Mouse (Mus musculus): ENCODE measurements at regions not wholly inside any gene's neighbourhood (a gene's known extent, or its start where the extent isn't known, plus 50 kb on each side); places are given as distances from the start of the nearest gene placed in this dataset.

DNA sequence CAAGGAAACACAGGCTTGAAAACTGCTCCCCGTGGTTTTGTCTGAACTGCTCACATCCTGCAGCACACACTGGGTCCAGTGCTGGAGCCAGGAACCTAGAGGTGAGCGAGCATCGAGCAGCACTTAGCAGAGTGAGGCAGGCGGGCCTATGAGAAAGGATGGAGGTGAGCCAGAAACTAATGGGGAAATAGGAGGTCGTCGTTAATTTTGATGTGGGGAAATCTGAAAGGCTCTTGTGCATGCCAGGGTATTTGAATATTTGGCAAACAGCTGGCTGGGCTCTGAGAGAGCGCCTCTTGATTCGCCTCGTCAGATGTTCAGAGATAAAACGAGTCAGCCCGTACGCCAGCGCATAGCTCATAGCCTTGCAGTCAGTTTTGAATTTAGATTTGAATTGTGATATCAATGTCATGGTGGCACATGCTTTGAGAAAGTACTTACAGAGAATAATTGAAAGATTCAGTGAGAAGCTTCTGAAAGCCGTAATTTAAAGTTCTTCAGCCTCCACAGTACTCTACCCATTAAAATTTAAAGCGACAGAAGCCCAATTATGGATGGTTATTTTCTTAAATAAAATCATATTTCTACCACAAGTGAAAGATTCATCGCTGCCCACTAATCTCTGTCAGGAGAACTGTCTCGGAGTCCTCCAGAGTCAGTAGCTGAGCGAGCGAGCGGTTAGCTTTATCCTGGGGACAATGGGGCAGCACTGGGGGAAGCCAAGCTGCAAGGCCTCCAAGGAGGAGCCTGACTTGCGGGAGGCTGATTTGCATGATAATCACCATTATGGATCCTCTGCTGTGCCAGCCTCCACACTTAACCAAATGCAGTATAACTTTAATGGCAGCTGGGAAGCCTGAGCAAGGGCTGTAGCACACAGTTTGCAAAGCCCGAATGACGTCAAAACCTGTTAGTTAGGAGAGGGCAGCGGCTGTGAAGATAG, 227.9 kb upstream of the Nr2f1 start:
- Histone ChIP-seq H3K27ac (replicated peaks; ENCODE audit: low read depth, low read length) (no peak overlapping the region), H3K27me3 (ENCODE audit: control insufficient read depth, insufficient read depth, low read length) (no peaks in the 10 kb centered on the region), H3K9me3 (replicated peaks; ENCODE audit: control insufficient read depth, low read length) (no peaks in the 10 kb centered on the region), H3K4me3 (ENCODE audit: low read depth, low read length) (no peak overlapping the region), H3K9ac (replicated peaks; ENCODE audit: low read length) (peak overlapping the region; percentile 28), H3K4me2 (ENCODE audit: low read depth, low read length) (peak overlapping the region; percentile 36), H3K36me3 (replicated peaks; ENCODE audit: control insufficient read depth, insufficient read depth, low read depth, low read length) (no peaks in the 10 kb centered on the region), H3K4me1 (ENCODE audit: control insufficient read depth, insufficient read depth, low read length) (no peaks in the 10 kb centered on the region)
- 12% methylated on average over 24 of the region's 24 CpGs for WGBS
- DNase-seq (ENCODE audit: low spot score) (peak; percentile 50), ATAC-seq (replicated peaks; ENCODE audit: insufficient number of reproducible peaks, low FRiP score, low TSS enrichment, low read depth) (peak; percentile 90)

DNA sequence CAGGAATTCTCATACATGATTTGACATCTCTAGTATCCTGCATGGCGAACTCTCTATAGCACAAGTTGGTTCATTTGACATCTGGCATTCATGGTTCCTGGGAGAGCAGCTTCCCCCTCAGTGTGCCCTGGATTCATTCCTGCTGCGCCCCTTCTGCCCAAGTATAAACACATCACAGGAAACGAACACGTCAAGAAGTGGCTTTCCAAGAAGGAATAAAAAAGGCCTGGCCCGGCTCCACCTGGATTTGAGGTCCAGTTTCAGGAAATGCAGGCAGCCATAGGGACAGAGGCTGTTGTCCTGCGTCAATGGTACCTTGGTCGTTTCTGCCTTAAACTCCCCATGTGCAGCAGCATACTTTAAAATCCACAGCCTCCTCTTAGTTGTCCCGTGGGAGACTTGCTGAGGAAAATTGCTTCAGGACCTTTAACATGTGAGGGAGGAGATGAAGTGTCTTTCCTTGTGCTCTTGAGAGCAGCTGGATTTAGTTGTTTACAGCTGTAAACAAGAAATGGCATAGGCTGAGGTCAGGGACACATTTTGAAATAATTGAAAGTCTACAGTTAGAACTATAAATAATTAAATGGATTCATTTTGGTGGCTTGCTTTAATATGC, 226.9 kb upstream of the Nr2f1 start:
- Histone ChIP-seq H3K4me1 (ENCODE audit: control insufficient read depth, insufficient read depth, low read length) (no peaks in the 10 kb centered on the region), H3K36me3 (replicated peaks; ENCODE audit: control insufficient read depth, insufficient read depth, low read depth, low read length) (no peaks in the 10 kb centered on the region), H3K4me2 (ENCODE audit: low read depth, low read length) (no peak overlapping the region), H3K27ac (replicated peaks; ENCODE audit: low read depth, low read length) (no peak overlapping the region), H3K4me3 (ENCODE audit: low read depth, low read length) (no peak overlapping the region), H3K9ac (replicated peaks; ENCODE audit: low read length) (no peak overlapping the region), H3K9me3 (replicated peaks; ENCODE audit: control insufficient read depth, low read length) (no peaks in the 10 kb centered on the region), H3K27me3 (ENCODE audit: control insufficient read depth, insufficient read depth, low read length) (no peaks in the 10 kb centered on the region)
- DNase-seq (ENCODE audit: low spot score): peak; percentile 19
- no peak for ATAC-seq (replicated peaks; ENCODE audit: insufficient number of reproducible peaks, low FRiP score, low TSS enrichment, low read depth)
- WGBS: 21% methylated on average over 8 of the region's 8 CpGs

- Histone ChIP-seq H3K4me3 (ENCODE audit: low read depth, low read length) (no peak overlapping the region), H3K4me2 (ENCODE audit: low read depth, low read length) (no peak overlapping the region), H3K36me3 (replicated peaks; ENCODE audit: control insufficient read depth, insufficient read depth, low read depth, low read length) (no peaks in the 10 kb centered on the region), H3K27me3 (ENCODE audit: control insufficient read depth, insufficient read depth, low read length) (no peaks in the 10 kb centered on the region), H3K9ac (replicated peaks; ENCODE audit: low read length) (no peak overlapping the region), H3K9me3 (replicated peaks; ENCODE audit: control insufficient read depth, low read length) (no peaks in the 10 kb centered on the region), H3K4me1 (ENCODE audit: control insufficient read depth, insufficient read depth, low read length) (no peaks in the 10 kb centered on the region), H3K27ac (replicated peaks; ENCODE audit: low read depth, low read length) (no peak overlapping the region)
- no peak for ATAC-seq (replicated peaks; ENCODE audit: insufficient number of reproducible peaks, low FRiP score, low TSS enrichment, low read depth)
- WGBS: 78% methylated on average over 3 of the region's 3 CpGs
- no peak for DNase-seq (ENCODE audit: low spot score)
Observed at GRCm38 (mm10) chr13:78405071-78405470, 205.5 kb upstream of the Nr2f1 start.

GRCm38 (mm10) chr13:78383761-78384160, 184.2 kb upstream of the Nr2f1 start:
- DNase-seq (ENCODE audit: low spot score) (no peak), ATAC-seq (replicated peaks; ENCODE audit: insufficient number of reproducible peaks, low FRiP score, low TSS enrichment, low read depth) (no peak)
- H3K27ac ChIP-seq (replicated peaks; ENCODE audit: low read depth, low read length): no peak overlapping the region
- no peak overlapping the region for H3K9ac ChIP-seq (replicated peaks; ENCODE audit: low read length)
- no peak overlapping the region for H3K4me2 ChIP-seq (ENCODE audit: low read depth, low read length)
- H3K4me1 ChIP-seq (ENCODE audit: control insufficient read depth, insufficient read depth, low read length): no peaks in the 10 kb centered on the region
- H3K36me3 ChIP-seq (replicated peaks; ENCODE audit: control insufficient read depth, insufficient read depth, low read depth, low read length): no peaks in the 10 kb centered on the region
- no peak overlapping the region for H3K4me3 ChIP-seq (ENCODE audit: low read depth, low read length)
- H3K9me3 ChIP-seq (replicated peaks; ENCODE audit: control insufficient read depth, low read length): no peaks in the 10 kb centered on the region
- H3K27me3 ChIP-seq (ENCODE audit: control insufficient read depth, insufficient read depth, low read length): no peaks in the 10 kb centered on the region
- WGBS: 78% methylated on average over 2 of the region's 2 CpGs

GRCm38 (mm10) chr13:78361236-78361635, 161.7 kb upstream of the Nr2f1 start:
- H3K27ac ChIP-seq (replicated peaks; ENCODE audit: low read depth, low read length): no peak overlapping the region
- 64% methylated on average over 1 of the region's 1 CpGs for WGBS
- no peaks in the 10 kb centered on the region for H3K9me3 ChIP-seq (replicated peaks; ENCODE audit: control insufficient read depth, low read length)
- DNase-seq (ENCODE audit: low spot score) (no peak), ATAC-seq (replicated peaks; ENCODE audit: insufficient number of reproducible peaks, low FRiP score, low TSS enrichment, low read depth) (no peak)
- H3K36me3 ChIP-seq (replicated peaks; ENCODE audit: control insufficient read depth, insufficient read depth, low read depth, low read length): no peaks in the 10 kb centered on the region
- no peak overlapping the region for H3K9ac ChIP-seq (replicated peaks; ENCODE audit: low read length)
- no peak overlapping the region for H3K4me3 ChIP-seq (ENCODE audit: low read depth, low read length)
- no peaks in the 10 kb centered on the region for H3K4me1 ChIP-seq (ENCODE audit: control insufficient read depth, insufficient read depth, low read length)
- H3K27me3 ChIP-seq (ENCODE audit: control insufficient read depth, insufficient read depth, low read length): no peaks in the 10 kb centered on the region
- H3K4me2 ChIP-seq (ENCODE audit: low read depth, low read length): no peak overlapping the region

- H3K9ac ChIP-seq (replicated peaks; ENCODE audit: low read length): no peak overlapping the region
- no peak overlapping the region for H3K4me3 ChIP-seq (ENCODE audit: low read depth, low read length)
- no peaks in the 10 kb centered on the region for H3K36me3 ChIP-seq (replicated peaks; ENCODE audit: control insufficient read depth, insufficient read depth, low read depth, low read length)
- no peaks in the 10 kb centered on the region for H3K27me3 ChIP-seq (ENCODE audit: control insufficient read depth, insufficient read depth, low read length)
- ATAC-seq (replicated peaks; ENCODE audit: insufficient number of reproducible peaks, low FRiP score, low TSS enrichment, low read depth) (no peak), DNase-seq (ENCODE audit: low spot score) (no peak)
- no peaks in the 10 kb centered on the region for H3K9me3 ChIP-seq (replicated peaks; ENCODE audit: control insufficient read depth, low read length)
- H3K4me2 ChIP-seq (ENCODE audit: low read depth, low read length): no peak overlapping the region
- H3K27ac ChIP-seq (replicated peaks; ENCODE audit: low read depth, low read length): no peak overlapping the region
- 75% methylated on average over 3 of the region's 3 CpGs for WGBS
- no peaks in the 10 kb centered on the region for H3K4me1 ChIP-seq (ENCODE audit: control insufficient read depth, insufficient read depth, low read length)
Observed at GRCm38 (mm10) chr13:78348830-78349229, 149.3 kb upstream of the Nr2f1 start.

DNA sequence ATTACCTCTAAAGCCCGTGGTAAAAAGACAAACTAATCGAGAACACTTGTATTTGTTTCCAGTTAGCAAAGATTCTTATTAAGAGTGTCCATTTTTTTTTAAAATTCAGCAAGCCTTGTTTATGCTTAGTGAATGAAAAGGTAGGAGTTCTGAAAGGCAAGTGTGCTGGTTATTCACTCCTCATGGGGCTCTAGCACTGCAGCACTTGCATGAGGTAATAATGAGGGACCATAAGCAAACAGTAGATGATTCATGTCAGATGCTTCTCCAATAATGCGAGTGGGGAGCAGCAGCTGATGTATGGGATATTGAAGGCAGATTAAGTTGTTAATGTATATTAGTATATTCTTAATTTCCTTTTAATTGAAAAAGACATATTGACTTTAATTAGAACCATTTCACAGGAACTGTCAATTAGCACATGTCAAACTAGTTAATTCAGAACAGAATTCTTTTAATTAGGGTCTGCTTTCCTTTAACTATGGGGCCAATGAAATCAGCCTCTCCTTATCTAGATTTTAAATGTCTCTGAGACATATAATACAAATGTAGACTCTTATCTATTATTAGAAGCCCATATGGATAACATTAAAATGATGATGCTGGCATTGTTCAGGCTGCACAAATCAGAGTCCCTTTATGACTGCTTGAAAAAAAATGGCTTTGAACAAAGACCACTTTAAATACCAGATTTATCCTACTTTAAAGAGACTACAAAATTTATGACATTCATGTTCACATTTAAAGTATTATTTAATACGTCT, 125.1 kb upstream of the Nr2f1 start:
- H3K27ac ChIP-seq (replicated peaks; ENCODE audit: low read depth, low read length): no peak overlapping the region
- no peaks in the 10 kb centered on the region for H3K27me3 ChIP-seq (ENCODE audit: control insufficient read depth, insufficient read depth, low read length)
- no peak overlapping the region for H3K4me2 ChIP-seq (ENCODE audit: low read depth, low read length)
- no peaks in the 10 kb centered on the region for H3K9me3 ChIP-seq (replicated peaks; ENCODE audit: control insufficient read depth, low read length)
- ATAC-seq (replicated peaks; ENCODE audit: insufficient number of reproducible peaks, low FRiP score, low TSS enrichment, low read depth) (no peak), DNase-seq (ENCODE audit: low spot score) (peak; percentile 54)
- WGBS: 42% methylated on average over 4 of the region's 4 CpGs
- no peak overlapping the region for H3K9ac ChIP-seq (replicated peaks; ENCODE audit: low read length)
- no peaks in the 10 kb centered on the region for H3K36me3 ChIP-seq (replicated peaks; ENCODE audit: control insufficient read depth, insufficient read depth, low read depth, low read length)
- no peaks in the 10 kb centered on the region for H3K4me1 ChIP-seq (ENCODE audit: control insufficient read depth, insufficient read depth, low read length)
- H3K4me3 ChIP-seq (ENCODE audit: low read depth, low read length): no peak overlapping the region
